Mouse (Mus musculus): Measurements from ENCODE around the gene Haus8.

- TF ChIP-seq CTCF (IDR thresholded peaks at IDR 0.05; ENCODE audit: extremely low read depth, insufficient read length, insufficient replicate concordance, low read depth, low read length) (no peak), POLR2A (IDR thresholded peaks at IDR 0.05; ENCODE audit: low read depth, low read length) (no peak)
Observed at GRCm38 (mm10) chr8:71291351-71291750, 18.6 kb upstream of the Haus8 start.
